Mouse (Mus musculus) midbrain, embryonic 13.5 days (tissue): ENCODE measurements around the gene Sema3g. TPM values are rescaled to one million over a fixed set of nuclear protein-coding genes. Genes with fewer than 3 reads are reported as not detected.

Experiments used
- ATAC-seq: fragments of 200-750 bp; cut with Nextera tagmentation; 2 replicates; pipeline ENCODE4 v1.8.0; 2017; ENCODE audit warnings: mild to moderate bottlenecking, moderate TSS enrichment, moderate library complexity
- H3K27ac ChIP-seq: fragments of 300-500 bp; sonication (generic); 2 replicates; pipeline ENCODE4 v1.5.1; 2015; ENCODE audit warnings: inconsistent platforms, mild to moderate bottlenecking, moderate library complexity
- H3K27me3 ChIP-seq: fragments of 300-500 bp; sonication (generic); 2 replicates; pipeline ENCODE4 v1.6.1; 2015; ENCODE audit warnings: mild to moderate bottlenecking, inconsistent platforms
- H3K36me3 ChIP-seq: fragments of 300-500 bp; sonication (generic); 2 replicates; pipeline ENCODE4 v1.6.1; 2015; ENCODE audit warnings: mild to moderate bottlenecking, inconsistent platforms
- H3K4me1 ChIP-seq: fragments of 300-500 bp; sonication (generic); replicated peaks from 2 replicates; pipeline ENCODE4 v1.6.1; 2015; ENCODE audit warnings: inconsistent platforms
- H3K4me2 ChIP-seq: fragments of 300-500 bp; sonication (generic); replicated peaks from 2 replicates; pipeline ENCODE4 v1.6.1; 2015; ENCODE audit warnings: moderate library complexity, mild to moderate bottlenecking, inconsistent platforms
- H3K4me3 ChIP-seq: fragments of 300-500 bp; sonication (generic); replicated peaks from 2 replicates; pipeline ENCODE4 v1.5.1; 2015; ENCODE audit warnings: mild to moderate bottlenecking, inconsistent platforms
- H3K9ac ChIP-seq: fragments of 300-500 bp; sonication (generic); replicated peaks from 2 replicates; pipeline ENCODE4 v1.6.1; 2015; ENCODE audit warnings: mild to moderate bottlenecking, inconsistent platforms
- H3K9me3 ChIP-seq: fragments of 300-500 bp; sonication (generic); 2 replicates; pipeline ENCODE4 v1.6.1; 2016; ENCODE audit warnings: mild to moderate bottlenecking, inconsistent platforms
- WGBS: fragments of 180-500 bp; shearing (Covaris S2); methylation state at CpG from one replicate; pipeline ENCODE4 v1.1.7; 2015; 5-methylcytosine and 5-hydroxymethylcytosine counted together
- polyA plus RNA-seq: library from polyadenylated mRNA; unstranded; fragments of >200 nt; fragmentation: Nextera tagmentation; extraction: Ambion mirVana; gene quantifications from 2 replicates; pipeline ENCODE4 v1.2.1, GENCODE M21; 2015

Sema3g gene
- polyA plus RNA-seq, 1 experiment from 2014 or later, result 0.83 TPM

DNA sequence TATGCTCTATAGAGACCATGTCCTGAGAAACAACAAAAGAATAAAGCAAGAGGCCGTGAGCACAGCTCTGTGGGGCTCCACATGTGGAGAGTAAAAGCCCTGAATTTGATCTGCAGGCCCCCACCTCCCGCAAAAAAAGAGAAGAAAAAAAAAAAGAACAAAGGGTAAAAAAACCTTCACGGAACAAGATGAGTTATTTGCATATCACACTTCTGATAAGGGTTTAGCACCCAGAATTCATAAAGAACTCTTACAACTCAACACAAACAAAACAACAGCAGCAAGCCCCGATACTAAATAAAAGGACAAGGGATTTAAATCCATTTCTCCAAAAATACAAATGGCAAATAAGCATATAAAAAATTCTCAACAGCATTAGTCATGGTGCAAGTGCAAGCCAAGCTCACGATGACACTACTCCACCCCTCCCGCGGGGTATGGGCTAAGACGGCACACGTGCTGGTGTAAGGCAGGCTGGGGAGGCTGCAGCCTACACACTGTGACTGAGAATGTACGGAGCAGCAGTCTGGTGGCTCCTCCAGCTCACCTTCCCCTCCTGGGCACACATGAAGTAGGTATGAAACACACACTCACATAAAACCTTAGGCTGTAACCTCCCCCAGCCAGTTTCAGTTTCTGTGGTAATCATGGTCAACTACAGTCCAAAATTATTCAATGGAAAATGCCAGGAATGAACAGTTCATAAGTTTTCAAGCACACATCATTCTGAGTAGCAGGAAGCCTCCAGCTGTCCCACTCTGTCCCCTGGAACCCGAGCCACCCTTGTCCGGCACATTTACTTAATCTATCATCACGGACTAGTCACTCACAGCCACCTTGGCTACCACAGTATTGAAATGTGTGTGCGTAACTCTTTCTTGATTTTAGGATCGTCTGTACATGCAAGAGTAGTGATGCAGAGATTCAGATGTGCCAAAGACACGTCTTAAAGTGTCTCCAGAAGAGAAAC is 19.8 kb upstream of the Sema3g start:
- Histone ChIP-seq H3K4me1 (peaks cover 17% of the 10 kb centered on the region), H3K4me3 (no peak overlapping the region), H3K9me3 (no peaks in the 10 kb centered on the region), H3K27me3 (no peaks in the 10 kb centered on the region), H3K4me2 (no peak overlapping the region), H3K27ac (no peak overlapping the region), H3K36me3 (peaks cover 87% of the 10 kb centered on the region), H3K9ac (no peak overlapping the region)
- peak; percentile 70 for ATAC-seq
- 60% methylated on average over 16 of the region's 16 CpGs for WGBS

DNA sequence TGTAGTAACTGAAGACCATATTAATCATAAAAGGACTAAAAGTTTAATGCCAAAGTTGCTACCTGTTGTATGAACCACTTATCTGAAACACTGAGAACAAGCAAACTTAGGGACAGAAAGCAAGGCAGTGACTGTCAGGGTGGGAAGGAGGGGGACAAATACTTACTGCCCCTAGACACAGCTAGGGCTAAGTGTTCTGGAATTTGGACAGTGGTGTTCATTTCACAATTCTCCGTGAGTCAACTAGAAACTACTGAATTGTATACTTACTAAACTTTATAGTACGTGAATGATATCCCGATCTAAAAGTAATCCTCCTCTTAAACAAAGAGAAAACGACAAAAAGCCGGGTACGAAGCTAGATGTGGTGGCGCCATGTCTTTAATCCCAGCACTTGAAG is 18.1 kb upstream of the Sema3g start:
- H3K4me3 ChIP-seq, result no peak overlapping the region
- WGBS, result 87% methylated on average over 7 of the region's 7 CpGs
- H3K27ac ChIP-seq, result no peak overlapping the region
- H3K27me3 ChIP-seq, result no peaks in the 10 kb centered on the region
- no peak overlapping the region for H3K9ac ChIP-seq
- H3K4me2 ChIP-seq, result no peak overlapping the region
- peaks cover 25% of the 10 kb centered on the region for H3K4me1 ChIP-seq
- peaks cover 88% of the 10 kb centered on the region for H3K36me3 ChIP-seq
- ATAC-seq, result no peak
- H3K9me3 ChIP-seq, result no peaks in the 10 kb centered on the region

DNA sequence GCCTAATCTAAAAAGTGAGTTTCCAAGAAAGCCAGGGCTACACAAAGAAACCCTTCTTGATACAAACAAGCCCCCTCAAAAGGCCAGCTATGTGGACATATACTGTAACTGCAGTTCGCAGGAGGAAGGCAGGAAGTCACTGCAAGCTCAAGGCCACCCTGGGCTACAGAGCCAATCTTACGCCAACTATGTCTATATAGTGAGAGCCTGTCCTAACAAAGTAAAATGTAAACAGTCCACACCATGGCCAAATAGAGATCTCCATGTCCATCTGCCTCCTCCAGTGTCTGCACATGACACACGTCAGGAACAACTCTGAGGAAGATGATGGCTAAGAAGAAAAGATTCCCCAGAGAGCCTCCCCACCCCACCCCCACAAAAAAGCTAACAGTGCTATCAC is 17.6 kb upstream of the Sema3g start:
- no peak overlapping the region for H3K4me3 ChIP-seq
- peaks cover 30% of the 10 kb centered on the region for H3K4me1 ChIP-seq
- peaks cover 85% of the 10 kb centered on the region for H3K36me3 ChIP-seq
- no peak overlapping the region for H3K9ac ChIP-seq
- no peak overlapping the region for H3K4me2 ChIP-seq
- WGBS, result 87% methylated on average over 3 of the region's 3 CpGs
- ATAC-seq, result no peak
- H3K27ac ChIP-seq, result no peak overlapping the region
- no peaks in the 10 kb centered on the region for H3K27me3 ChIP-seq
- no peaks in the 10 kb centered on the region for H3K9me3 ChIP-seq

DNA sequence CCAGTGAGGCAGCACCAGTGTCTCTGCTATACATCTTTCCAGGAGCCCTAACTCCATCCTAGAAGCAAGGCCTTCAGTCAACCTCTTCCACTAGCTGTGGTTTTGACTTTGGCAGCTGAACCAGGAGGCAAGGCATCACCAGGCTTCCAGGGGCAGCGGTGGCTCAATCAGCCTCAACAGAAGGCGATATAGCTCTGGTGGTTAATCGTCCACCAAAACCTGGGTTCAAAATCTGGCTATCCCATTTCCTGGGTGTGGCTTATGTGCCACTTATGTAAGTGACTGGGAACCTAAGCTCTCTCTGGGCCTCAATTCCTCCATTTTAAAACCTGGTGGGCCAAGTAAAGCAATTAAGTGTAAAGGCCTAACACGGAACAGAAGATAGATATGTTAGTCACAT is 12.8 kb upstream of the Sema3g start:
- Histone ChIP-seq H3K27me3 (no peaks in the 10 kb centered on the region), H3K4me2 (peak overlapping the region; percentile 99), H3K27ac (peak overlapping the region; percentile 90), H3K9me3 (no peaks in the 10 kb centered on the region), H3K4me3 (peak overlapping the region; percentile 80), H3K36me3 (peaks cover 46% of the 10 kb centered on the region), H3K9ac (peak overlapping the region; percentile 92), H3K4me1 (peaks cover 27% of the 10 kb centered on the region)
- 82% methylated on average over 4 of the region's 4 CpGs for WGBS
- ATAC-seq, result no peak

DNA sequence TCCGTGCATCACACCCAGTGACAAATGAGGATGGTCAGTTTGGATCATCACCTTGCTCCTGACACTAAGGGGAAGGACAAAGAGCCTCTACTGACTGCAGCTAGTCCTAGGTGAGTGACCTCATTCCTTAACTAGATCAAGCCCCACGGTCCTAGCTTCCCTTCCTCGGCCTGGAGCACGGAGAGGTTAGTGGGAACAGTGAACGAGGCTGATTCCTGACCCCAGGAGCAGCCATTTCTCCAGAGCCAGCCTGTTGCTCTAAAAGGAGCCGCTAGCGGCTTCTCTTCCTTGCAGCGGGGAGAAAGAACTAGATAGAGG is 12.5 kb upstream of the Sema3g start:
- H3K27me3 ChIP-seq, result no peaks in the 10 kb centered on the region
- peaks cover 42% of the 10 kb centered on the region for H3K36me3 ChIP-seq
- no peaks in the 10 kb centered on the region for H3K9me3 ChIP-seq
- H3K4me1 ChIP-seq, result peaks cover 27% of the 10 kb centered on the region
- H3K4me2 ChIP-seq, result peak overlapping the region; percentile 99
- peak overlapping the region; percentile 90 for H3K27ac ChIP-seq
- 17% methylated on average over 8 of the region's 8 CpGs for WGBS
- peak; percentile 22 for ATAC-seq
- H3K9ac ChIP-seq, result peak overlapping the region; percentile 92
- peak overlapping the region; percentile 80 for H3K4me3 ChIP-seq

DNA sequence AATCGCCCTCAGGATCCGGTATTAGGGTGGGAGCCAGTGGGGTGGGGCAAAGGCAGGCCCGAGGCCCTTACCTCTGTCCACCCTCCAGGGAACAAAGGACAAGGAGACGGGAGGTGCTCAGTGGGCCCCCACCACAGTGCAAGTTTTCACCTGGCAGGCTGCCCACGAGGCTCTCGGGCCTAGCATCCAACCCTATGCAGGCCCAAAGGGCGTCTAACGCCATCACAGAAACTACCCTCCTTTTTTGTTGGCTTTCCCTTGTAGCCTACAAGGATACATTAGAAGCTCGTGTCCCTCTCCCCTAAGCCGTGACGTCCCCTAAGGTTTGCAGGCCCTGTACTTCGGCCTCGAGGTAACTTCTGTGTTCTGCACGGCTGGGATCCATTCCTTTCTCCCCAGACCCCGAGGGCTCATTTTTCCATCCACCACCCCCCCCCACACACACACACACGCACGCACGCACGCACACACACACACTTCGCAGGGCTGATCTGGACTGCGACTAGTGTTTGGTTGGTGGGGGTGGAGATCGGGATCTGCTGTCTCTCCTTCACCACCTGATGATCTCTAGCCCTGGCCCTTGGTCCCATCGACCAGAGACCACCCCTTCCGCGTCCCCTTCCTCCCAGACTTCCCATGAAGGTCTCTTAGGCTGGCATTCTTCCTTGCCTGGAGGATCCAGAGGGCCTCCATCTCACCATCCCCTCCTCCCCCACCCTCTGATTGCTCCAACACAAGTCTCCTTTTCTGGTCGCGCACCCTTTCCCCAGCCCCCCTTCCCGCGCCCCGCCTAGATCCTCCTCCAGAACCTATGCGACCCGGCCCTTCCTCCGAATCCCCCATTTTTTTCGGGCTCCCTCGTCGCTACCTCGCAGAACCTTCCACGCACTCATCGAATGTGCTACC is 11.8 kb upstream of the Sema3g start:
- no peaks in the 10 kb centered on the region for H3K9me3 ChIP-seq
- H3K4me2 ChIP-seq, result peak overlapping the region; percentile 99
- H3K4me1 ChIP-seq, result peaks cover 27% of the 10 kb centered on the region
- H3K27me3 ChIP-seq, result no peaks in the 10 kb centered on the region
- peaks cover 36% of the 10 kb centered on the region for H3K36me3 ChIP-seq
- H3K4me3 ChIP-seq, result peak overlapping the region; percentile 80
- peak overlapping the region; percentile 90 for H3K27ac ChIP-seq
- peak overlapping the region; percentile 92 for H3K9ac ChIP-seq
- 1% methylated on average over 39 of the region's 39 CpGs for WGBS
- peak; percentile 74 for ATAC-seq

DNA sequence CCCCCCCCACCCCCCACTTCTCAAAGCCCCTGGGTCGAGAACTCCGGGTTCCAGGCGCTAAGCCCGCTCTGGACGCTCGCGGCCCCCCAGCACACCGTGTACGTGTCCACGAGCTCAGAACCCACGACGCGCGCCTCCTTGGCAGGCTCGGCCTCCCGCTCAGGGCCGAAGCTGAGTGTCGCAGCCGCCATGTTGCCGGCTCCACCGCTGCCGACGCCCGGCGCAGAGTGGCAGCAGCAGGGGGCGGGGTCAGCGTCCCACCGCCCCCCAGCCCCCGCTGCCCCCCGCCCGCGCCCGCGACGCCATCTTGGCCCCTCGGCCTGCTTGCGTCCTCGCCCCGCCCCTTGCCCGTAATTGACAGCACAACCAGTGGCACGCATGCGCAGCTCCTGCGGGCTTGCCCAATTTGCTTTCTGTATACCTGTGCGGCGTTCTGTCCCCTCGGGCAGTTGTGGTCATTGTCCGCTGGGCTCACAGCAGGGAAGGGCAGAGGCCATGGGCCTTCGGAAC is 11.1 kb upstream of the Sema3g start:
- peak overlapping the region; percentile 92 for H3K9ac ChIP-seq
- H3K27ac ChIP-seq, result peak overlapping the region; percentile 90
- peak; percentile 76 for ATAC-seq
- under 1% methylated on average over 48 of the region's 48 CpGs for WGBS
- H3K9me3 ChIP-seq, result no peaks in the 10 kb centered on the region
- H3K4me1 ChIP-seq, result peaks cover 27% of the 10 kb centered on the region
- peak overlapping the region; percentile 99 for H3K4me2 ChIP-seq
- H3K36me3 ChIP-seq, result peaks cover 30% of the 10 kb centered on the region
- peak overlapping the region; percentile 80 for H3K4me3 ChIP-seq
- H3K27me3 ChIP-seq, result no peaks in the 10 kb centered on the region

DNA sequence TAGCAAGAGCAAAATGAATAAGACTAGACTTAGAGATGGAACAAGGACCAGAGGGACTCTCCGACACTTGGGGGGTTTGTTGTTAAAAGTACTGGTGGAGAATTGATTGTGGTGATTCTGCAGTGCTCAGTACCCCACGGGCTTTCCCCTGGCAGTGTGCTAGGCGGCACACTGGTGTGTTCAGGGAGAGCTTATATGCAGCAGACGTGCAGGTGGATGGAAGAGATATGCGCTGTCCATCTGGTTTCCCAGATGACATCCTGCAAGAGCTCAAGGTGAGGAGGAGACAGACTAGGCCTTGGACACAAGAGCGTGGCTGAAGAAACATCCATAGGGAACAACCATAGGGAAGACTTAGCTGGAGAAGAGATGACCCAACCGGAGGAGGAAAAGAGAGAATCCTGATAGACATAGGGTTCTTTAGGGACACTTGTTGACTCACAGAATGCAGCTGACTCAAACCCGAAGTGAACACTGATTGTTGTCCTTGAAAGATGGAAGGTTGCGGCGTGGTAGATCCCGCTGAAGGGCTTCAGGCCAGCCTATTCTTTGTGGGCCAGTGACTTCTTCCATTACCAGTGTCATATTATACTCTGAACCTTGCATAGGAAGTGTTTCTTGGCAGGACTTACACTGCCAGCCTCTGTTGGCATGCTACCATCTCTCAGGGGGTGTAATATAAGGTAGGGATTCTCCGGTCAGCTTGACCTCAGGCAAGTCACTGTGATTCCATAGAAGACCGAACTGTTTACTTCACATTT is 10.4 kb upstream of the Sema3g start:
- H3K4me2 ChIP-seq, result peak overlapping the region; percentile 99
- 80% methylated on average over 13 of the region's 13 CpGs for WGBS

DNA sequence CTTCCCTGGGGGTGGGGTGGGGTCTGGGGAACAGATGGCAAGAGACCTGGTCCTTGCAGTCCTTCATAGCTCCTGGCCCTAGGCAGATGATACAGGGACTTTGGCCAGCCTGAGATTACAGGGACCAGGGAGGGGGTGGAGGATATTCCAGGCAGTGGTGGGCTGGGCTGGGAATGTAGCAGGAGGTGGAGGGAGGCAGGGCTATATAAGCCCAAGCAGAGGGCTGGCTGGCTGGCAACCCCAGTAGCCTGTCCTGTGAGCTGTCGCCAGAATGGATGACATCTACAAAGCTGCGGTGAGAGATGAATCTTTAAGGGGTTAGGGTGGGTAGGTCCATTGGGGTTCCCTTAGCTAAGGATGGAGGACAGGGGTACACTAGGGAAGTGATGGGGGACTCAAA is 9.6 kb upstream of the Sema3g start, which contains the start of gene Tnnc1:
TSS of gene Tnnc1 (plus strand) at position 229 of the 400 bp plus-strand sequence.
- H3K36me3 ChIP-seq, result peaks cover 14% of the 10 kb centered on the region
- WGBS, result 88% methylated on average over 2 of the region's 2 CpGs
- no peak for ATAC-seq
- H3K27ac ChIP-seq, result peak within 1 kb of the TSS; percentile 90
- peaks cover 27% of the 10 kb centered on the region for H3K4me1 ChIP-seq
- no peaks in the 10 kb centered on the region for H3K9me3 ChIP-seq
- H3K9ac ChIP-seq, result peak within 1 kb of the TSS; percentile 92
- H3K4me2 ChIP-seq, result peak within 1 kb of the TSS; percentile 99
- no peaks in the 10 kb centered on the region for H3K27me3 ChIP-seq
- peak within 1 kb of the TSS; percentile 80 for H3K4me3 ChIP-seq

More for the DNA sequence above, 10.4 kb upstream of the Sema3g start:
- Histone ChIP-seq H3K9me3 (no peaks in the 10 kb centered on the region), H3K4me3 (peak overlapping the region; percentile 80), H3K27ac (peak overlapping the region; percentile 90), H3K27me3 (no peaks in the 10 kb centered on the region), H3K36me3 (peaks cover 23% of the 10 kb centered on the region), H3K9ac (peak overlapping the region; percentile 92), H3K4me1 (peaks cover 27% of the 10 kb centered on the region)
- peak; percentile 49 for ATAC-seq

DNA sequence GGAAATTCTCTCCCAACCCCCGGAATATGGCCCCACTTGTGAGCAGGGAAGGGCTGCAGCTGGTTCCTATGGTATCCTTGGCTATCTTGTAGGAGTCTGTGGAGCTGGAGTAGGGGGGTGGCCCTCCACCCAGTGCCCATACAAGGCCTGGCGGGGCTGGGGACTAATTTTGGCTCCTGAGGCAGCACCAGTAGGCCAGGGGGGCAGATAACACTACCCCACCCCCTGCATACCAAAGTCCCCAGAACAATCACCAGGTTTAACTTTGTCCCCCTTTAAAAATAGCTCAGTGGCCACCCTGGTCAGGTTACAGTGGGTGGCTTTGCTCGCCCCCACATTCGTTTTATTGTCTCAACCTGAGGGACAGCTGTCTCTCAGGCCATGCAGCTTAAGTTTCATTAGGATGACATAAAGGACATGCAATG is 8.5 kb upstream of the Sema3g start:
- H3K9me3 ChIP-seq, result no peaks in the 10 kb centered on the region
- 90% methylated on average over 4 of the region's 4 CpGs for WGBS
- peaks cover 23% of the 10 kb centered on the region for H3K4me1 ChIP-seq
- no peak overlapping the region for H3K27ac ChIP-seq
- H3K9ac ChIP-seq, result no peak overlapping the region
- ATAC-seq, result no peak
- H3K4me3 ChIP-seq, result no peak overlapping the region
- peaks cover 4% of the 10 kb centered on the region for H3K36me3 ChIP-seq
- no peak overlapping the region for H3K4me2 ChIP-seq
- H3K27me3 ChIP-seq, result no peaks in the 10 kb centered on the region

DNA sequence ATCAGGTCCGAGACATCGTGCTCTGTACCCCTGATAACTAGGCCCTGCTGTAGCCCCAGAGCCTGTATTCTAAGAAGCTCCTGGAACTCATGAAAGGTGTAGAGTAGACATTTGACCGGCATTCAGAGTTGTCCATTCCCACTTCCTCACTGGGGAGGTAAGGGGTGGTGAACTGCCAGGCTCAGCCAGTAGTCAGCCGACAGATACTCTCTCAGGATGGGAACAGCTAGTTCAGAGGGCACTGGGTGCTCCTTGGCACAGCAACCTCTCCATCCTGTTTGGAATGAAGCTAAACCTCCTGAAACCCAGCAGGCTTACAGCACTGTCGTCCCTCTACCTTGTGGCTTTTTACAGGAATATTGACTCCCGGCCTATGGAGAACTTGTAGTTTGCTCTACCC is 5.8 kb upstream of the Sema3g start:
- Histone ChIP-seq H3K4me3 (no peak overlapping the region), H3K4me1 (peaks cover 15% of the 10 kb centered on the region; the same call in 1 of the 2 replicates), H3K27ac (no peak overlapping the region), H3K4me2 (no peak overlapping the region), H3K9ac (no peak overlapping the region), H3K9me3 (no peaks in the 10 kb centered on the region), H3K27me3 (no peaks in the 10 kb centered on the region), H3K36me3 (no peaks in the 10 kb centered on the region)
- no peak for ATAC-seq
- 94% methylated on average over 6 of the region's 6 CpGs for WGBS
